Mouse (Mus musculus) olfactory bulb, adult 2 months (tissue): ENCODE results near the gene Prss46.

ENCODE experiments used
- CTCF ChIP-seq: fragments of 200-500 bp; IDR thresholded peaks from 2 replicates; pipeline ENCODE4 v1.5.1; 2012; ENCODE audit warnings: low read depth, mild to moderate bottlenecking, low read length, moderate library complexity; ENCODE audit not compliant: insufficient read depth
- POLR2A ChIP-seq: fragments of 200-500 bp; IDR thresholded peaks from 2 replicates; pipeline ENCODE4 v1.6.1; 2012; ENCODE audit warnings: mild to moderate bottlenecking, low read depth, low read length, moderate library complexity; ENCODE audit not compliant: insufficient read depth

GRCm38 (mm10) chr9:110825426-110825825 lies 18.9 kb upstream of the Prss46 start:
- TF ChIP-seq POLR2A (no peak), CTCF (no peak)
